Comparison of ENCODE assay signal across 8 mouse cellular contexts in the genomic region with DNA sequence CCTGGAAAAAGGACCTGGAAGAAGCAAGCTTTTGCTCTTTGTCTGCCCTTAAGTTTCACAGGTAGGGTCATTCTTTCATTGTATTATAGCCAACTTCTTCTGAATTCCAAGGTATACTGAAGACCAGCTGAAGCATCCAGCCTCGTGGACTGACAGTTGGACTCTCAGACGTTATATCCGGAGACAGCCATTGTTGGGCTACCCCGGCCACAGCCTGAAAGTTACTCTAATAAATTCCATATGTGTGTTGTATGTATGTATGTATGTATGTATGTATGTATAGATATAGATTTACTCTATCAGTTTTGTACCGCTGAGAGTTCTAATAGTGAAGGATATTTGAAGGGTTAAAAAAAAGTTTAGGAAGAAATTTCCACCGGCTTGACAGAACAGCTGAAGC. TPM values are rescaled to one million over a fixed set of nuclear protein-coding genes. Genes with fewer than 3 reads are reported as not detected.
DNase-seq lines count a peak whose midpoint lies in the region; ATAC-seq and TF ChIP-seq lines count a peak whose summit lies in the region.

No protein-coding gene starts in this region.

- H3K27me3 ChIP-seq in heart, embryonic 13.5 days (replicated peaks) = no peaks in the 10 kb centered on the region
- no peaks in the 10 kb centered on the region; a peak in 1 of 4 replicates for H3K27me3 ChIP-seq in MEL (ENCODE audit: control insufficient read depth in 1 of 2, insufficient read depth in 2 of 2, low read length in 2 of 2)
- H3K27me3 ChIP-seq in hindbrain, embryonic 12.5 days = no peaks in the 10 kb centered on the region
- no peaks in the 10 kb centered on the region for H3K27me3 ChIP-seq in midbrain, embryonic 12.5 days

- peaks cover 7% of the 10 kb centered on the region; the same call in 1 of the 2 replicates for H3K79me2 ChIP-seq in MEL (ENCODE audit: control insufficient read depth, insufficient read depth, low read length, poor library complexity)

- ATAC-seq in heart, embryonic 13.5 days (ENCODE audit: extremely low read depth, insufficient number of reproducible peaks, low FRiP score, low TSS enrichment) = no peak
- ATAC-seq in hindbrain, embryonic 12.5 days (ENCODE audit: low FRiP score) = no peak
- ATAC-seq in midbrain, embryonic 12.5 days (ENCODE audit: low FRiP score, low read depth) = no peak

- no peak for TF ChIP-seq RAD21 in MEL (IDR thresholded peaks at IDR 0.05; ENCODE audit: low read depth, low read length)

- intact Hi-C loops in heart, postnatal 10 days (cut with DNase I) = loop anchor here (5.0 kb wide), 1 partner anchor 35 kb away; no protein-coding TSS in a partner anchor

- H3K4me2 ChIP-seq in heart, embryonic 13.5 days = peak overlapping the region; percentile 92
- peak overlapping the region; percentile 76 for H3K4me2 ChIP-seq in hindbrain, embryonic 12.5 days (replicated peaks)
- peak overlapping the region; percentile 93 for H3K4me2 ChIP-seq in midbrain, embryonic 12.5 days (replicated peaks)

- TF ChIP-seq EP300 in MEL (IDR thresholded peaks at IDR 0.05; ENCODE audit: low read depth in 1 of 2, low read length in 2 of 2) = no peak

- H3K9me3 ChIP-seq in heart, embryonic 13.5 days = no peaks in the 10 kb centered on the region
- no peaks in the 10 kb centered on the region for H3K9me3 ChIP-seq in MEL (replicated peaks; ENCODE audit: insufficient read depth, low read length)
- no peaks in the 10 kb centered on the region for H3K9me3 ChIP-seq in hindbrain, embryonic 12.5 days (replicated peaks)
- H3K9me3 ChIP-seq in midbrain, embryonic 12.5 days = no peaks in the 10 kb centered on the region

- 12% methylated on average over 6 of the region's 6 CpGs for WGBS in heart, embryonic 13.5 days
- 15% methylated on average over 6 of the region's 6 CpGs for WGBS in hindbrain, embryonic 12.5 days
- WGBS in midbrain, embryonic 12.5 days = 10% methylated on average over 6 of the region's 6 CpGs

- H3K4me1 ChIP-seq in heart, embryonic 13.5 days = peaks cover 31% of the 10 kb centered on the region
- H3K4me1 ChIP-seq in MEL (ENCODE audit: control insufficient read depth in 1 of 2, insufficient read depth in 2 of 2, low read length in 2 of 2) = peaks cover 0 to 5% of the 10 kb centered on the region in 2 experiments; a peak in 2 of 4 replicates
- peaks cover 21% of the 10 kb centered on the region for H3K4me1 ChIP-seq in hindbrain, embryonic 12.5 days
- peaks cover 28% of the 10 kb centered on the region for H3K4me1 ChIP-seq in midbrain, embryonic 12.5 days

- peaks cover 4% of the 10 kb centered on the region for H3K36me3 ChIP-seq in heart, embryonic 13.5 days
- peaks cover 0 to 5% of the 10 kb centered on the region in 2 experiments; a peak in 2 of 4 replicates for H3K36me3 ChIP-seq in MEL (ENCODE audit: control insufficient read depth in 1 of 2, insufficient read depth in 2 of 2, low read length in 2 of 2)
- H3K36me3 ChIP-seq in hindbrain, embryonic 12.5 days = no peaks in the 10 kb centered on the region
- no peaks in the 10 kb centered on the region for H3K36me3 ChIP-seq in midbrain, embryonic 12.5 days

- DNase-seq in heart, postnatal 10 days = no peak
- peak; percentile 14 for DNase-seq in MEL (ENCODE audit: low read depth, low spot score)
- DNase-seq in spleen, adult 12 weeks (ENCODE audit: low spot score) = no peak
- no peak for DNase-seq in embryo, embryonic 11 days
- no peak for DNase-seq in cerebellum, adult 9-11 months

- no peak for TF ChIP-seq POLR2A in MEL (IDR thresholded peaks at IDR 0.05; ENCODE audit: control insufficient read depth in 1 of 2, insufficient read depth in 1 of 2, low read depth in 1 of 2, low read length in 2 of 2, poor library complexity in 1 of 2)

- TF ChIP-seq CTCF in MEL (IDR thresholded peaks at IDR 0.05 in 2 of 3, conservative IDR thresholded peaks at IDR 0.05 in 1 of 3; ENCODE audit: control insufficient read depth in 1 of 3, insufficient read depth in 1 of 3, low read depth in 2 of 3, low read length in 3 of 3, poor library complexity in 1 of 3, severe bottlenecking in 1 of 3) = no peak

- H3K4me3 ChIP-seq in heart, embryonic 13.5 days = peak overlapping the region; percentile 98
- H3K4me3 ChIP-seq in MEL (ENCODE audit: control insufficient read depth in 1 of 2, insufficient read depth in 1 of 2, low read depth in 2 of 2, low read length in 2 of 2) = peak overlapping the region; percentile 67 to 69
- H3K4me3 ChIP-seq in hindbrain, embryonic 12.5 days = peak overlapping the region; percentile 90
- H3K4me3 ChIP-seq in midbrain, embryonic 12.5 days = peak overlapping the region; percentile 86

- peak overlapping the region; percentile 82 for H3K27ac ChIP-seq in heart, embryonic 13.5 days (replicated peaks)
- H3K27ac ChIP-seq in MEL (ENCODE audit: control insufficient read depth, low read depth, low read length) = no peak overlapping the region
- H3K27ac ChIP-seq in hindbrain, embryonic 12.5 days = no peak overlapping the region
- H3K27ac ChIP-seq in midbrain, embryonic 12.5 days (replicated peaks) = no peak overlapping the region

- H3K9ac ChIP-seq in heart, embryonic 13.5 days = peak overlapping the region; percentile 80
- H3K9ac ChIP-seq in MEL (ENCODE audit: control insufficient read depth, low read depth, low read length, poor library complexity, severe bottlenecking) = peak overlapping the region; percentile 56
- peak overlapping the region; percentile 87; the same call in 1 of the 2 replicates for H3K9ac ChIP-seq in hindbrain, embryonic 12.5 days
- no peak overlapping the region for H3K9ac ChIP-seq in midbrain, embryonic 12.5 days (replicated peaks)

TF ChIP-seq in MEL, 35 proteins besides CTCF, POLR2A, EP300 and RAD21:
- TF ChIP-seq TBP (IDR thresholded peaks at IDR 0.05; ENCODE audit: low read depth, low read length) (no peak), MAZ (IDR thresholded peaks at IDR 0.05; ENCODE audit: low read depth, low read length) (no peak), ZNF384 (IDR thresholded peaks at IDR 0.05; ENCODE audit: low read depth, low read length) (no peak), USF1 (IDR thresholded peaks at IDR 0.05; ENCODE audit: low read depth, low read length) (no peak), MAFK (IDR thresholded peaks at IDR 0.05; ENCODE audit: borderline replicate concordance, low read depth, low read length) (no peak), SMC3 (IDR thresholded peaks at IDR 0.05; ENCODE audit: low read depth, low read length) (no peak), MXI1 (IDR thresholded peaks at IDR 0.05; ENCODE audit: low read depth, low read length) (no peak), POLR2AphosphoS2 (IDR thresholded peaks at IDR 0.05; ENCODE audit: low read length) (no peak), ZC3H11A (IDR thresholded peaks at IDR 0.05; ENCODE audit: low read depth, low read length) (no peak), CHD2 (IDR thresholded peaks at IDR 0.05; ENCODE audit: low read length) (no peak), CHD1 (IDR thresholded peaks at IDR 0.05; ENCODE audit: low read depth, low read length) (no peak), ETS1 (IDR thresholded peaks at IDR 0.05; ENCODE audit: low read depth, low read length) (no peak), MAX (IDR thresholded peaks at IDR 0.05; ENCODE audit: low read length) (no peak), HCFC1 (IDR thresholded peaks at IDR 0.05; ENCODE audit: low read depth, low read length) (no peak), JUND (IDR thresholded peaks at IDR 0.05; ENCODE audit: low read depth, low read length) (no peak), GATA1 (IDR thresholded peaks at IDR 0.05; ENCODE audit: low read depth, low read length) (no peak)

RNA-seq across cellular contexts. Expression of gene Klhl25, which starts 0.6 kb away (rescaled TPM):
- 9.3 and 10.3 TPM in 2 replicates for polyA plus RNA-seq in heart, embryonic 13.5 days (2015; fragmentation: Nextera tagmentation; extraction: Ambion mirVana)
- 10 to 100 TPM in 1 of 2 experiments, 1 to 10 TPM in 1; 7.1 to 10.7 TPM for total RNA-seq in heart, postnatal 10 days (2021)
- 7.4 and 8.0 TPM in 2 replicates for total RNA-seq in MEL (2012; rRNA removed)
- 10 to 100 TPM in 1 of 2 experiments, not detected in 1; 11.4 TPM for polyA plus RNA-seq in MEL (2012; ENCODE audit: insufficient read depth in 1 of 2, insufficient read length in 2 of 2, low read depth in 1 of 2, low replicate concordance in 2 of 2, missing spikeins in 1 of 2)
- 26.0 and 26.7 TPM in 2 replicates for polyA plus RNA-seq in hindbrain, embryonic 12.5 days (2016; fragmentation: Nextera tagmentation; extraction: Ambion mirVana)
- polyA plus RNA-seq in midbrain, embryonic 12.5 days (2016; fragmentation: Nextera tagmentation; extraction: Ambion mirVana) = 22.4 and 23.1 TPM in 2 replicates
